Mouse (Mus musculus) heart, embryonic 16.5 days (tissue): ENCODE results near the gene Meis1. TPM values are rescaled to one million over a fixed set of nuclear protein-coding genes. Genes with fewer than 3 reads are reported as not detected.
A peak's percentile ranks its signal among the peaks of the same experiment; 100 is the strongest.

Experiments used
- ATAC-seq: fragments of 200-750 bp; cut with Nextera tagmentation; replicated peaks from 2 replicates; pipeline ENCODE4 v1.8.0; 2017; ENCODE audit warnings: moderate number of reproducible peaks; ENCODE audit not compliant: insufficient read depth, low FRiP score; ENCODE audit errors: extremely low read depth
- H3K27ac ChIP-seq: fragments of 300-500 bp; sonication (generic); 2 replicates; pipeline ENCODE4 v1.5.1; 2014; ENCODE audit warnings: mild to moderate bottlenecking, low read length, control low read depth, moderate library complexity
- H3K27me3 ChIP-seq: fragments of 300-500 bp; sonication (generic); 2 replicates; pipeline ENCODE4 v1.6.1; 2014; ENCODE audit warnings: low read length, mixed read lengths; ENCODE audit not compliant: control insufficient read depth, insufficient read depth
- H3K36me3 ChIP-seq: fragments of 300-500 bp; sonication (generic); 2 replicates; pipeline ENCODE4 v1.6.1; 2014; ENCODE audit not compliant: control insufficient read depth, insufficient read depth
- H3K4me1 ChIP-seq: fragments of 300-500 bp; sonication (generic); 2 replicates; pipeline ENCODE4 v1.6.1; 2014; ENCODE audit warnings: low read length, mixed read lengths; ENCODE audit not compliant: control insufficient read depth, insufficient read depth
- H3K4me2 ChIP-seq: fragments of 300-500 bp; sonication (generic); 2 replicates; pipeline ENCODE4 v1.6.1; 2014; ENCODE audit warnings: low read depth, mild to moderate bottlenecking, control low read depth, low read length
- H3K4me3 ChIP-seq: fragments of 300-500 bp; sonication (generic); 2 replicates; pipeline ENCODE4 v1.5.1; 2014; ENCODE audit warnings: mild to moderate bottlenecking, control low read depth, low read length
- H3K9ac ChIP-seq: fragments of 300-500 bp; sonication (generic); 2 replicates; pipeline ENCODE4 v1.6.1; 2014; ENCODE audit warnings: low read length, control low read depth
- H3K9me3 ChIP-seq: fragments of 300-500 bp; sonication (generic); replicated peaks from 2 replicates; pipeline ENCODE4 v1.6.1; 2016; ENCODE audit warnings: low read length; ENCODE audit not compliant: control insufficient read depth
- WGBS: fragments of 180-500 bp; shearing (Covaris S2); extraction: QIAGEN DNeasy Blood & Tissue Kit; methylation state at CpG from one replicate; pipeline ENCODE4 v1.1.7; 2014; 5-methylcytosine and 5-hydroxymethylcytosine counted together
- polyA plus RNA-seq: library from polyadenylated mRNA; unstranded; fragments of >200 nt; fragmentation: Nextera tagmentation; extraction: Ambion mirVana; gene quantifications from 2 replicates; pipeline ENCODE4 v1.2.1, GENCODE M21; 2015

Gene Meis1
- polyA plus RNA-seq, 1 experiment from 2014 or later, result 59.8 TPM

GRCm38 (mm10) chr11:19003066-19003465 lies 15.7 kb downstream of the Meis1 start:
- Histone ChIP-seq H3K36me3 (peaks cover 10% of the 10 kb centered on the region), H3K4me2 (no peak overlapping the region), H3K9ac (no peak overlapping the region), H3K27me3 (no peaks in the 10 kb centered on the region), H3K4me3 (no peak overlapping the region), H3K9me3 (no peaks in the 10 kb centered on the region), H3K4me1 (peaks cover 16% of the 10 kb centered on the region), H3K27ac (peak overlapping the region; percentile 11)
- WGBS, result 48% methylated on average over 5 of the region's 5 CpGs
- no peak for ATAC-seq

GRCm38 (mm10) chr11:18996767-18997166 lies 22.0 kb downstream of the Meis1 start:
- ATAC-seq, result no peak
- Histone ChIP-seq H3K9me3 (0 out of 2 replicates have a peak, but pooled peaks cover 2% of the 10 kb centered on the region), H3K4me2 (no peak overlapping the region), H3K4me1 (peaks cover 14% of the 10 kb centered on the region), H3K27me3 (no peaks in the 10 kb centered on the region), H3K4me3 (no peak overlapping the region), H3K36me3 (peaks cover 38% of the 10 kb centered on the region), H3K9ac (no peak overlapping the region), H3K27ac (no peak overlapping the region)
- 77% methylated on average over 4 of the region's 4 CpGs for WGBS

GRCm38 (mm10) chr11:18996289-18996688 lies 22.5 kb downstream of the Meis1 start:
- Histone ChIP-seq H3K4me1 (peaks cover 14% of the 10 kb centered on the region), H3K9ac (no peak overlapping the region), H3K4me2 (no peak overlapping the region), H3K27me3 (no peaks in the 10 kb centered on the region), H3K4me3 (no peak overlapping the region), H3K27ac (no peak overlapping the region), H3K9me3 (0 out of 2 replicates have a peak, but pooled peaks cover 2% of the 10 kb centered on the region), H3K36me3 (peaks cover 37% of the 10 kb centered on the region)
- WGBS, result 88% methylated on average over 2 of the region's 2 CpGs
- ATAC-seq, result no peak

GRCm38 (mm10) chr11:18992796-18993195 lies 26.0 kb downstream of the Meis1 start:
- H3K27me3 ChIP-seq, result no peaks in the 10 kb centered on the region
- 0 out of 2 replicates have a peak, but pooled peaks cover 2% of the 10 kb centered on the region for H3K9me3 ChIP-seq
- ATAC-seq, result no peak
- peaks cover 40% of the 10 kb centered on the region for H3K36me3 ChIP-seq
- no peak overlapping the region for H3K27ac ChIP-seq
- no peak overlapping the region for H3K4me2 ChIP-seq
- H3K4me1 ChIP-seq, result peaks cover 34% of the 10 kb centered on the region
- no peak overlapping the region for H3K9ac ChIP-seq
- WGBS, result 65% methylated on average over 6 of the region's 6 CpGs
- H3K4me3 ChIP-seq, result no peak overlapping the region

- ATAC-seq, result no peak
- Histone ChIP-seq H3K36me3 (peaks cover 48% of the 10 kb centered on the region), H3K9ac (no peak overlapping the region), H3K9me3 (0 out of 2 replicates have a peak, but pooled peaks cover 2% of the 10 kb centered on the region), H3K4me2 (no peak overlapping the region), H3K4me3 (no peak overlapping the region), H3K4me1 (peaks cover 34% of the 10 kb centered on the region), H3K27ac (no peak overlapping the region), H3K27me3 (no peaks in the 10 kb centered on the region)
- 72% methylated on average over 6 of the region's 6 CpGs for WGBS
Observed at GRCm38 (mm10) chr11:18990244-18990677, 28.5 kb downstream of the Meis1 start.

GRCm38 (mm10) chr11:18989669-18990243 lies 29.0 kb downstream of the Meis1 start:
- peaks cover 34% of the 10 kb centered on the region for H3K4me1 ChIP-seq
- H3K9ac ChIP-seq, result no peak overlapping the region
- H3K4me3 ChIP-seq, result no peak overlapping the region
- H3K27ac ChIP-seq, result no peak overlapping the region; the same call in 1 of the 2 replicates
- 59% methylated on average over 6 of the region's 6 CpGs for WGBS
- H3K27me3 ChIP-seq, result no peaks in the 10 kb centered on the region
- no peak for ATAC-seq
- no peak overlapping the region for H3K4me2 ChIP-seq
- H3K36me3 ChIP-seq, result peaks cover 43% of the 10 kb centered on the region
- 0 out of 2 replicates have a peak, but pooled peaks cover 2% of the 10 kb centered on the region for H3K9me3 ChIP-seq

- H3K4me2 ChIP-seq, result no peak overlapping the region
- H3K9ac ChIP-seq, result no peak overlapping the region
- peaks cover 42% of the 10 kb centered on the region for H3K36me3 ChIP-seq
- no peaks in the 10 kb centered on the region for H3K9me3 ChIP-seq
- no peaks in the 10 kb centered on the region for H3K27me3 ChIP-seq
- no peak overlapping the region for H3K4me3 ChIP-seq
- H3K4me1 ChIP-seq, result peaks cover 41% of the 10 kb centered on the region
- 31% methylated on average over 4 of the region's 4 CpGs for WGBS
- peak overlapping the region; percentile 78 for H3K27ac ChIP-seq
- peak; percentile 43; the same call in 1 of the 2 replicates for ATAC-seq
Observed at GRCm38 (mm10) chr11:18988637-18989263, 30.0 kb downstream of the Meis1 start.

GRCm38 (mm10) chr11:18983813-18984212 lies 35.0 kb downstream of the Meis1 start:
- Histone ChIP-seq H3K9me3 (no peaks in the 10 kb centered on the region), H3K27ac (peak overlapping the region; percentile 77), H3K4me3 (no peak overlapping the region), H3K4me1 (peaks cover 52% of the 10 kb centered on the region), H3K4me2 (no peak overlapping the region), H3K27me3 (no peaks in the 10 kb centered on the region), H3K36me3 (peaks cover 32% of the 10 kb centered on the region), H3K9ac (no peak overlapping the region)
- 46% methylated on average over 2 of the region's 2 CpGs for WGBS
- peak; percentile 64; the same call in 1 of the 2 replicates for ATAC-seq

GRCm38 (mm10) chr11:18983294-18983693 lies 35.5 kb downstream of the Meis1 start:
- Histone ChIP-seq H3K27ac (peak overlapping the region; percentile 77), H3K27me3 (no peaks in the 10 kb centered on the region)

More at GRCm38 (mm10) chr11:18983294-18983693, 35.5 kb downstream of the Meis1 start:
- 88% methylated on average over 7 of the region's 7 CpGs for WGBS
- Histone ChIP-seq H3K9me3 (no peaks in the 10 kb centered on the region), H3K36me3 (peaks cover 32% of the 10 kb centered on the region), H3K4me3 (no peak overlapping the region), H3K4me2 (no peak overlapping the region), H3K4me1 (peaks cover 52% of the 10 kb centered on the region), H3K9ac (no peak overlapping the region)
- no peak for ATAC-seq
